Mouse (Mus musculus): ENCODE data around the gene Slc35e2.
"Not testable (repeated sequence)": the region's sequence is repeated elsewhere in the genome, so short reads cannot be mapped to it uniquely, and the experiment has no call there.

Slc35e2 gene

DNA sequence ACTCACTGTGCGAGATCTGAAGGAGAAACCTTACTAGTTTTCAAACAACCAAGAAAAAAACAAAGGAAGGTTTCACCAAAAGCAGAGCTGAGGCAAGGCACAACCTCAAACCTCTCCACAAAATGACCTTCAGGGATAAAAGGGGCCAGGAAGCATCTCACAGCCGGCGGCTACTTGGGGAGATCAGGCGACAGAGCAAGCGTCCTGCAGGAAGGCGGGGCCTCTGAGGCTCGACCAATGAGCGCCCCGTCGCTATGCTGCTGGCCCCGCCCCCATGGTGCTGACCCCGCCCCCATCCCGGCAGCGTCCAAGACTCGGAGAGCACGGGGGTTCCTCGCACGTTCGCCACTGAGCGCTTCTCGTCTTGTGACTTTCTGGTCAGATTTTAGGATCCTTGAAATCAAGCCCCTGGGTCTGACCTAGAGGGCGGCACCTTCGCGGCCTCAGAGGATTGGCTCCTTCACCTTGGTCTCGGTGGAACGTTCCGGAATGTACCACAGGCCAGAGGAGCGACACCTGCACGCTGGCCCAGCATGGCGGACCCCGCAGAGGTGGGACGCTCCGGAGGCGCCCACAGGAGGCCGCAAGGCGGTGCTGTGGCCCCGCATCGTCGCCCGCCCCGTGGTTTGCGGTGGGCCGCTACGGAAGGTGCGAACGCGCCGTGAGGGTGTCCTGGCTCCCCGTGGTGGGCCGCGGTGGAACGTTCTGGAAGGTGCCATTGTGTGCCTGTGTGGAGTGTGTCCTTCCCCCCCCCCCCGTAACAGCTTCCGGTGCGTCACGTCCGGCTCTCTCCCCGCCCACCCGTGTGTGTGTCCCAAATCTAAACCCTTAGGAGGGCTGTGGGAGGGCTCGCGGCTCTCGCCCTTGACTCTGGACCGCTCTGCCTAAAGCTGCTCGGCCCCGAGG, at the start of gene Slc35e2:
TSS of gene Slc35e2 (plus strand) at position 326 of the 906 bp plus-strand sequence.
- DNase-seq (ENCODE audit: low spot score in 2 of 2), result peak; percentile 86 to 98

DNA sequence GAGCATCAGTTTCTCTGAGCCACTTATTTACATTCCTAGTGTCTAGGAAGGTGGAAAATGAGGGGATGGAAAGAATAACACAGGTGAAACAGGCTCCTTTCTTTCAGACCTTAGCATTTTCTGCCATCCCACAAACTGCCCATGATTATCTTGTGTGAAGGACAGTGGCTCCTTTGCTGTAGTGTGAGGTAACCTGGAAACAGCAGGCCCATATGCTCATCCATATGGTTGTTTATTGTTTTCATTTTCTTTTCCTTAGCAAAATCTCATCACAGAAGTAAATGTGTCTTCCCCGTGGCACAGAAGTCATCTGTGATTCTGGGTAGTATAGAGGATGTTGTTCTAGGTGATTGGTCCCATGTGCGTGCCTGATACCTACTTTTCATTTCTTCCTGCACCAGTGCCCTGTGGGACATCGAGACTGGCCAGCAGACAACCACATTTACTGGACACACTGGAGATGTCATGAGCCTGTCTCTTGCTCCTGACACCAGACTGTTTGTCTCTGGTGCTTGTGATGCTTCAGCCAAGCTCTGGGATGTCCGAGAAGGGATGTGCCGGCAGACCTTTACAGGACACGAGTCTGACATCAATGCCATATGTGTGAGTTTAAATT, 48.2 kb upstream of the Slc35e2 start:
- DNase-seq (ENCODE audit: low spot score in 2 of 2), result no peak

DNA sequence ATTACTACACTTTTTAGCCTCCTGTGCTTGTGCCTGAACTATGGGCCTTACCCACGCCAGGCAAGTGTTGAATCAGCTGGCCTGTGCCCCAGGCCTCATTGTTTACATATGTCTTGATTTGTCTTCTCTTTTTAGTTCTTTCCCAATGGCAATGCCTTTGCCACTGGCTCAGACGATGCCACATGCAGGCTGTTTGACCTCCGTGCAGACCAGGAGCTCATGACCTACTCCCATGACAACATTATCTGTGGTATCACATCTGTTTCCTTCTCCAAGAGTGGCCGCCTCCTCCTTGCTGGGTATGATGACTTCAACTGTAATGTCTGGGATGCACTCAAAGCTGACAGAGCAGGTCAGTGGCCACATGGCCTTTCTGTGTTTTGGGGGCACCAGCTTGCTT, 46.3 kb upstream of the Slc35e2 start:
- no peak for DNase-seq (ENCODE audit: low spot score in 2 of 2)

DNA sequence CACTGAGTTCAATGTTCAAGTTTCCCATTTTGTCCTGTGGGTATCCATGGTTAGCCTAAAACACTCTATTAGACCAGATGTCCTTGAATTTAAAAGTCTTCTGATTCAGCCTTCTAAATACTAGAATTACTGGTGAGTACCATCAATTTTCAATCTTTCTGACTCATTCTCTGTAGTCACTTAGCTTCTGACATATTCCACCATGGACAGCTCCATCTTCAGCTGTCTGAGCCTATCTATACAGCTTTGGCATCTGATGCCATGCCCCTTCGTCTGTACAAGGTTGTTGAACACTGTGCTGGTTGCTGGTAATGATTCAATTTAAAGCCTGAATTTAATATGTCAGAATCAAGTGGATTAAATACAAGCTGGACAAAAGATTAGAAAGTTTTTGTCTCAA, 45.8 kb upstream of the Slc35e2 start:
- no peak for DNase-seq (ENCODE audit: low spot score in 2 of 2)

GRCm38 (mm10) chr4:155559454-155559853, 41.8 kb upstream of the Slc35e2 start:
- DNase-seq (ENCODE audit: low spot score in 2 of 2), result no peak

DNA sequence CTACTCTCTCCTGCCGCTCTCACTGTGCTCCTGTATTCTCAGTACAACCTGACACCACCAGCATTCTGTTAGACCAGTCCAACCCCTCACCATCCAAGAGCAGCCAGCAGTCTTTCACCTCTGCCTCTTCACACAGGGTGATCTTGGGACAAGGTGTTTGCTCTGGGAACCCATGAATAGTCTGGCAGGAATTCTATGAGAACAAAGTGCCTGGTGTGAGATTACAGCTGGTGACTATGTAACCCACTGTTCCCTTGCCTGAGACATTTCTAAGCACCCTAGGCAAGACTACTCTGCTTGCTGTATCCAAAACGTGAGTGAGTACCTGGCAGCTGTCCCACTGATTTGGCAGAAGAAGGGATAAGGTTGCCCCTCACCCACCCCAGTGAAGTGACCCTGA, 40.3 kb upstream of the Slc35e2 start:
- DNase-seq (ENCODE audit: low spot score in 2 of 2), result no peak

DNA sequence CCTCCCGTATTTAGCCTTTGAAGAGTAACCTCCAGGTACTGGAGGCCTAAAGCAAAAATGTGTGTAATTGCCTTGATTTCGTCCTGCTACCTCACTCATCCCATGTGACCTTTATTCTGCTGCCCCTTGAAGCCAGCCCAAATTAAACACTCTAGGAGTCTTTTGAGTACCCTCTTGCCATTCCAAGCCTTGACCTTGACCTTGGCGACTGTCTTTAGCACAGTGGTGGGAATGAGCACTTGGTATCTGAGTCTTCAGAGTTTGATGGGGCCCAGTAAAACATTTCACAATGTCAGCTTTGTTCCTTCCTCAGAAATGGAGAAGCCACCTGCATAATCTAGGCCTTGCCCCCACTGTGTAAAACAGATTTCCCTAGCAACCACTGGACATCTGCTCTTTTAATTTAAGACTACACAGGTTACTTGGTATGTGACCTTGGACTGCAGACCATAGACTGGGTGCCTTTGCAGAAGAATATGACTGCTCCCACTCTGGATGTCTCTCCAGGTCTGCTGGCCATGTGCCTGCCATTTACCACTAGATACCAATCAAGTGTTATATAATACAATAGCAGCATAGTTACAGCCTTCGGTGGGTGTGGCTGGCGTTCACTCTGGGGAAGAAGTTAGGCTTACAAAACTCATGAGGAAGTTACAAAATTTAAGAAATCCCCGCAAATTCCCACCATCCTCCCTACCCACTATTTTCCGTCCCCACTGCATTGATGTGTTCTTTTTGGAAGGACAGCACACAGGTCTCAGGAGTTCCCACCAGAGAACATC, 39.4 kb upstream of the Slc35e2 start, which contains the start of gene Nadk:
TSS of gene Nadk (plus strand) at position 718 of the 782 bp plus-strand sequence.
- no peak for DNase-seq (ENCODE audit: low spot score in 2 of 2)

DNA sequence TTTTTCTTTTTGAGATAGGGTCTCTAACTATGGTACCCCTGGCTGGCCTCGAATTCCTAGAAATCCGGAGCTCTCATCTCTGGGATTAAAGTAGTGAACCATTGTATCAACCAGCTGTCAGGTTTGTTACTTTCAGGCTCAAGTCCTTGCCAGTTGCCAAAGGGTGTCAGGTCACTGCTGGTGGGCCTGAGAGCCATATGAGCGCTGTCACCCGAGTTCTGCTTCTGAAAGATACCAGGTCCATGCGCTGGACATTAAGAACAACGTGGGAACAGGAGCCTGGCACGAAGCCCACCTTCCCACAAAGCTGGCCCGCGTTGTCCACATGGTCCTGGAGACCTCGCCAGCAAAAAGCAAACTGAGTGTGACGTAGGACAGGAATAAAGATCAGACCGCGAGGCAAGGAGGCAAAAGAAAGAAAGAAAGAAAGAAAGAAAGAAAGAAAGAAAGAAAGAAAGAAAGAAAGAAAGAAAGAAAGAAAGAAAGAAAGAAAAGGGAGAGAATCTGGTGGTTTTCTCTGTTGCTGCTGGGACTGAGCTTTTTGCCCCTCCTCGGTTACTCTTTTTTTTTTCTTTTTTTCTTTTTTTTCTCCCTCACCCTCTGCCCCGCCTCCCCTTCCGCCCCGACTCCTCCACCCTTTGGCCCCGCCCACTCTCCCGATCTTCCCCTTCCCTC, 38.4 kb upstream of the Slc35e2 start:
- peak in 1 of 2 experiments; percentile 33 for DNase-seq (ENCODE audit: low spot score in 2 of 2)

DNA sequence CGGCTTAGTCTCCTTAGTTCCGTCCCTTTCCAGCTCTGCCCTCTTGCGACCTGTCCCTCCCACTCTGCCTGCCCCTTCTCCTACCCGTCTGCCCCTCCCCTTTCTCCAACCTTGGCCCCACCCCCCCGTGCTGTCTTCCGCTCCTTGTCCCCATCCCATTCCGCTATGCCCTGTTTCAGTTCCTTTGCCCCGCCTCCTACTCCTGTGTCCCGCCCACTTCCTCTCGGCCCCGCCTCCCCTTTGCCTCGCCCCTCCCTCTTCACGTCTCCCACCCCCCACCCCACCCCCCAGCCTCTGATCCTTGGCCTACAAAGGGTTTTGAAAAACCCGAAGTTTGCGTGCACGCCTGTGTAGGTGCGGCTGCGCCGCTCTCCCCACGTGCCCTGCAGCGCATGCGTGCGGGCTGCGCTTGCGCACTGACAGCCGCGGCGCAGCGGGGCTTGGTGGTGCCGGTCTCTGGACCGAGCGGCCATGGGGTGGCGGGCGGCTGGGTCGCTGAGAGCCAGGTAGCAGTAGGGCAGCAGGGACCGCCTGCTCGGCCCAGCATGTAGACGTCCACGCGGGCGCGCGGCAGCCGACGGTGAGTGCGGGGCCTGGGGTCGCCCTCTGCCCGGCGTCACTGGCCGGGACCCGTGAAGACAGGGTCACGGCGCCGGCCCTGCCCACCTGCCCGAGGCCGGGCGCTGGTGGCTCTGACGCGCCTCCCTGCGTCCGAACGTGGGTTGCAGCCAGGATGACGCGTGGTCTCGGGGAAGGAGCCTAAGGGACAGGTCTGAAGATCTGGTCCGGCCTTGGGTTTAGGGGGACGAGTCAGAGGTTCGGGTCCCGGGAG, 37.6 kb upstream of the Slc35e2 start:
- peak; percentile 96 to 97 for DNase-seq (ENCODE audit: low spot score in 2 of 2)

GRCm38 (mm10) chr4:155564315-155565069, 36.7 kb upstream of the Slc35e2 start:
- DNase-seq (ENCODE audit: low spot score in 2 of 2), result peak in 1 of 2 experiments; percentile 48

DNA sequence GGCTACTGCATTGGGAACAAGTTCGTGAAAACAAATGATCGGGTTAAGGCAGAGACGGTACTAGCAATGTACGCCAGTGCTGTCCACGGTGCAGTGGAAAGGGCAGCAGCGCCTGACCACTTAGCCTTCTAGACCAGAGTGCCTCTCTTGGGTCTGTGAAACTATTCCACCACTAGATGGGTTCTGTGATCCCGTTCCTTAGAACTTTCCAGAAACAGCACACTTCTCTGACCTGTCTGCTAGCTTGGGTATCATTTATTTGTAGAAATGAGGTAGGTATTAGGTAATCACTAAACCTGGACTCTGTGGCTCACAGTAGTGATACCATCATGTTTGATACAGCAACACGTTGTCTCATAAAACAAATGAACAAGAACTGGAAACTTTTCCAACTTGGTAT, 34.7 kb upstream of the Slc35e2 start:
- no peak for DNase-seq (ENCODE audit: low spot score in 2 of 2)

DNA sequence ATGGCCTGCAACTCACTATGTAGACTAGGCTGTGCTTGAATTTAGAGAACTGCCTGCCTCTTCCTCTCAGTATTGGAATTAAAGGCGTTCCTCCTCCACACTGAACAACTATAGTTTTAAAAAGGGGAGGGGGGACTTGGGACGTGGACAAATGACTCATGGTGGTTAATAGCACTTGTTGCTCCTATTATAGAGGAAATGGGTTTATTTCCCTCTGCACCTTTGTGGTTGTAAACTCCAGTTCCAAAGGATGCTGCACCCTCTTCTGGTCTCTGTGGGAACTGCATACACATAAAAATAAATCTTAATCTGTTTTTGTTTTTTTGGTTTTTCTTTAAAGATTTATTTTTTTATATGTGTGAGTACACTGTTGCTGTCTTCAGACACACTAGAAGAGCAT, 33.0 kb upstream of the Slc35e2 start:
- DNase-seq (ENCODE audit: low spot score in 2 of 2), result no peak

GRCm38 (mm10) chr4:155568632-155569370, 32.4 kb upstream of the Slc35e2 start:
- no peak for DNase-seq (ENCODE audit: low spot score in 2 of 2)

- DNase-seq (ENCODE audit: low spot score in 2 of 2), result no peak
These were observed 31.4 kb upstream of the Slc35e2 start for GRCm38 (mm10) chr4:155569818-155570217.

DNA sequence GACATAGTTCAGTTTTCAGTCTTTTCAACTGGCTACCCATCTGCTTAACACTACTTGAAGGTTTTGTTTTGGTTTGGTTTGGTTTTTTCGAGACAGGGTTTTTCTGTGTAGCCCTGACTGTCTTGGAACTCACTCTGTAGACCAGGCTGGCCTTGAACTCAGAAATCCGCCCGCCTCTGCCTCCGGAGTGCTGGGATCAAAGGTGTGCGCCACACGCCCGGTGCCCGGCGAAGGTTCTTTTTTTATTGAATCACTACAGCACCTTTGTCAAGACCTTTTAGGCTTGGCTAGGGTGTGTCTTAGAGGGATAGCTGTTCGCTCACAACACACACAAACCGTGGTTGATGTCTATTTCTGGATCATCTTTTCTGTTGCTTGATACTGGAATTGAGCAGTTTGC, 30.9 kb upstream of the Slc35e2 start:
- DNase-seq (ENCODE audit: low spot score in 2 of 2), result not testable (repeated sequence)

GRCm38 (mm10) chr4:155571442-155571841, 29.8 kb upstream of the Slc35e2 start:
- DNase-seq (ENCODE audit: low spot score in 2 of 2), result no peak

- no peak for DNase-seq (ENCODE audit: low spot score in 2 of 2)
These were observed 28.1 kb upstream of the Slc35e2 start for GRCm38 (mm10) chr4:155573155-155573554.

DNA sequence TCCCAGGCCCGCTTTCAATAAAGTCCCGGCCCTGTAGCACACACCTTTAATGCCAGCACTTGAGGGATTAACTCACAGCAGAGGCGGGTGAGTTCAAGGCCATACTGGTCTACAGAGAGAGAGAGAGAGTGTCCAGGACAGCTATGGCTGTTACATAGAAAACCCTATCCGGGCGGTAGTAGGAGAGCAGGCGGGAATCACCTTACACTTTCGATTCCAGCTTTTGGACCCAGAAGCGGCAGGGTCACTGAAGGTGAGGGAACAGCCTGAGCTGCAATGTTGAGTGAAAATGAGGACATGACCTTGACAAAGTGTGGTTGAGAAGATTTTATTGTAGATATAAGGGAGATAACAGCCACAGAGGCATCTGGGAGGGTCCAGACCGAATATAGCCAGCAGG, 27.3 kb upstream of the Slc35e2 start:
- DNase-seq (ENCODE audit: low spot score in 2 of 2), result no peak

DNA sequence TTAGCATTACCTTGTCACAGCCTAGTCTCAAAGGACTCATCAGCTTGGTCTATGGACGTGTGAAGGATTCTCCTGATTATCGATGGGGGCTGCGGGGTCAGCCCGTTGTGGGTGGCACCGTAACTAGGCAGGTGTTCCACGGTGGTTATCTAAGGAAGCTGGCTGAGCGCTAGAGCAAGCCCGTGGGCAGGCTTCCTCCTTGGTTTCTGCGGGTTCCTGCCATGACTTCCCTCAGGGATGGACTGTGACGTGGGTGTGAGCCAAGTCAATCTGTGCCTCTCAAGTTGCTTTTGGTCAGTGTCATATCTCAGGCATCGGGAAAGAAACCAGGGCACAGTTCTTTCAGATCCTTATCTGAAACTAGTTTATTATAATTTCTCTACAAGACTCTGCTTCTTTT, 26.3 kb upstream of the Slc35e2 start:
- no peak for DNase-seq (ENCODE audit: low spot score in 2 of 2)

All from urinary bladder, adult 18-20 months (tissue).